In genomic region chr4:90797472-90797871, GRCm38 (mm10) we compare ENCODE assay signal across 19 mouse cellular contexts.
A peak's percentile ranks its signal among the peaks of the same experiment; 100 is the strongest.
DNase-seq lines count a peak whose midpoint lies in the region; ATAC-seq lines count a peak whose summit lies in the region.
"Had no signal": no experiment of that assay in that cellular context is flagged by ENCODE, and none has a peak within 500 bp of the region (broad histone marks: within the 10 kb centered on the region; RNA-seq: fewer than 3 reads in every experiment).

No protein-coding gene starts in this region.

- no peaks in the 10 kb centered on the region for H3K4me1 ChIP-seq in embryonic facial prominence, embryonic 14.5 days (ENCODE audit: control insufficient read depth, insufficient read depth, low read length)
- H3K4me1 ChIP-seq in embryonic facial prominence, embryonic 10.5 days, result no peaks in the 10 kb centered on the region
- no peaks in the 10 kb centered on the region for H3K4me1 ChIP-seq in midbrain, embryonic 13.5 days (replicated peaks)
- no peaks in the 10 kb centered on the region for H3K4me1 ChIP-seq in midbrain, embryonic 11.5 days (ENCODE audit: control insufficient read depth, insufficient read depth, low read length)
- H3K4me1 ChIP-seq in forebrain, embryonic 16.5 days (replicated peaks; ENCODE audit: control insufficient read depth, insufficient read depth, low read length), result peaks cover 4% of the 10 kb centered on the region; the same call in 1 of the 2 replicates
- no peaks in the 10 kb centered on the region for H3K4me1 ChIP-seq in liver, embryonic 11.5 days (replicated peaks; ENCODE audit: control insufficient read depth, insufficient read depth, low read length)
- H3K4me1 ChIP-seq: embryonic facial prominence, embryonic 12.5 days; heart, embryonic 13.5 days; midbrain, embryonic 12.5 days had no signal

- no peak overlapping the region for H3K4me3 ChIP-seq in embryonic facial prominence, embryonic 14.5 days (ENCODE audit: low read depth, low read length)
- no peak overlapping the region for H3K4me3 ChIP-seq in embryonic facial prominence, embryonic 10.5 days
- H3K4me3 ChIP-seq in midbrain, embryonic 13.5 days (replicated peaks), result no peak overlapping the region
- no peak overlapping the region for H3K4me3 ChIP-seq in midbrain, embryonic 11.5 days (ENCODE audit: low read depth, low read length)
- H3K4me3 ChIP-seq in forebrain, embryonic 16.5 days (replicated peaks; ENCODE audit: low read length), result no peak overlapping the region
- H3K4me3 ChIP-seq in liver, embryonic 11.5 days (ENCODE audit: low read depth, low read length), result no peak overlapping the region
- H3K4me3 ChIP-seq: embryonic facial prominence, embryonic 12.5 days; heart, embryonic 13.5 days; midbrain, embryonic 12.5 days had no signal

- H3K9me3 ChIP-seq in embryonic facial prominence, embryonic 14.5 days (ENCODE audit: control insufficient read depth, low read length), result no peaks in the 10 kb centered on the region
- H3K9me3 ChIP-seq in embryonic facial prominence, embryonic 10.5 days, result no peaks in the 10 kb centered on the region
- H3K9me3 ChIP-seq in midbrain, embryonic 13.5 days, result no peaks in the 10 kb centered on the region
- no peaks in the 10 kb centered on the region for H3K9me3 ChIP-seq in midbrain, embryonic 11.5 days (ENCODE audit: control insufficient read depth, low read length)
- no peaks in the 10 kb centered on the region for H3K9me3 ChIP-seq in forebrain, embryonic 16.5 days (ENCODE audit: control insufficient read depth, low read length)
- H3K9me3 ChIP-seq in liver, embryonic 11.5 days (ENCODE audit: control insufficient read depth, low read length), result no peaks in the 10 kb centered on the region
- H3K9me3 ChIP-seq: embryonic facial prominence, embryonic 12.5 days; heart, embryonic 13.5 days; midbrain, embryonic 12.5 days had no signal

- peak; percentile 28 for DNase-seq in embryonic facial prominence, embryonic 14.5 days (ENCODE audit: low spot score)
- no peak for DNase-seq in embryonic facial prominence, embryonic 10.5 days (ENCODE audit: low spot score)
- no peak for DNase-seq in midbrain, embryonic 11.5 days (ENCODE audit: low spot score, missing footprints)
- peak; percentile 4 to 9 for DNase-seq in layer of hippocampus, postnatal 36 days
- no peak for DNase-seq in liver, embryonic 11.5 days (ENCODE audit: low spot score)
- DNase-seq: adrenal gland, adult 2 months; cerebellum, adult 11 months; heart, postnatal 4 days; kidney, adult 18-20 months; kidney, postnatal 14 days; lung, adult 2 months; lung, postnatal 36 days; thymus, postnatal 36 days had no signal

- H3K4me2 ChIP-seq in embryonic facial prominence, embryonic 14.5 days (ENCODE audit: low read depth, low read length), result no peak overlapping the region
- H3K4me2 ChIP-seq in midbrain, embryonic 13.5 days (replicated peaks), result no peak overlapping the region
- no peak overlapping the region for H3K4me2 ChIP-seq in midbrain, embryonic 11.5 days
- no peak overlapping the region for H3K4me2 ChIP-seq in forebrain, embryonic 16.5 days (ENCODE audit: low read length)
- H3K4me2 ChIP-seq in liver, embryonic 11.5 days, result no peak overlapping the region
- H3K4me2 ChIP-seq: embryonic facial prominence, embryonic 12.5 days; heart, embryonic 13.5 days; midbrain, embryonic 12.5 days had no signal

- H3K9ac ChIP-seq in embryonic facial prominence, embryonic 14.5 days (ENCODE audit: low read depth, low read length), result no peak overlapping the region
- H3K9ac ChIP-seq in midbrain, embryonic 13.5 days (replicated peaks), result no peak overlapping the region
- no peak overlapping the region for H3K9ac ChIP-seq in midbrain, embryonic 11.5 days (ENCODE audit: low read length)
- H3K9ac ChIP-seq in forebrain, embryonic 16.5 days (replicated peaks; ENCODE audit: low read depth, low read length), result no peak overlapping the region
- H3K9ac ChIP-seq in liver, embryonic 11.5 days (ENCODE audit: low read depth, low read length), result no peak overlapping the region
- H3K9ac ChIP-seq: embryonic facial prominence, embryonic 12.5 days; heart, embryonic 13.5 days; midbrain, embryonic 12.5 days had no signal

- H3K27ac ChIP-seq in embryonic facial prominence, embryonic 14.5 days (replicated peaks; ENCODE audit: low read depth, low read length), result no peak overlapping the region
- H3K27ac ChIP-seq in embryonic facial prominence, embryonic 10.5 days (replicated peaks), result no peak overlapping the region
- no peak overlapping the region for H3K27ac ChIP-seq in midbrain, embryonic 13.5 days
- no peak overlapping the region for H3K27ac ChIP-seq in midbrain, embryonic 11.5 days (ENCODE audit: low read depth, low read length)
- H3K27ac ChIP-seq in forebrain, embryonic 16.5 days (ENCODE audit: low read length), result no peak overlapping the region
- H3K27ac ChIP-seq in liver, embryonic 11.5 days (ENCODE audit: low read depth, low read length), result no peak overlapping the region
- H3K27ac ChIP-seq: embryonic facial prominence, embryonic 12.5 days; heart, embryonic 13.5 days; midbrain, embryonic 12.5 days had no signal

- H3K27me3 ChIP-seq in embryonic facial prominence, embryonic 14.5 days (replicated peaks; ENCODE audit: control insufficient read depth, insufficient read depth, low read length), result no peaks in the 10 kb centered on the region
- H3K27me3 ChIP-seq in embryonic facial prominence, embryonic 10.5 days (replicated peaks; ENCODE audit: low read depth, poor library complexity, severe bottlenecking), result no peaks in the 10 kb centered on the region
- H3K27me3 ChIP-seq in midbrain, embryonic 13.5 days, result no peaks in the 10 kb centered on the region
- no peaks in the 10 kb centered on the region for H3K27me3 ChIP-seq in midbrain, embryonic 11.5 days (ENCODE audit: control insufficient read depth, insufficient read depth, low read length)
- no peaks in the 10 kb centered on the region for H3K27me3 ChIP-seq in forebrain, embryonic 16.5 days (replicated peaks; ENCODE audit: control insufficient read depth, insufficient read depth, low read length)
- H3K27me3 ChIP-seq in liver, embryonic 11.5 days (replicated peaks; ENCODE audit: control insufficient read depth, insufficient read depth, low read length), result no peaks in the 10 kb centered on the region
- H3K27me3 ChIP-seq: CH12.LX; embryonic facial prominence, embryonic 12.5 days; heart, embryonic 13.5 days; midbrain, embryonic 12.5 days had no signal

- no peak for ATAC-seq in embryonic facial prominence, embryonic 14.5 days (ENCODE audit: low read depth)
- 0 out of 2 replicates have a peak, but pooled peaks have one; percentile 30 for ATAC-seq in midbrain, embryonic 13.5 days
- ATAC-seq in midbrain, embryonic 11.5 days (ENCODE audit: low FRiP score), result no peak
- ATAC-seq in forebrain, embryonic 16.5 days, result peak; percentile 54; the same call in 1 of the 2 replicates
- no peak for ATAC-seq in liver, embryonic 11.5 days (replicated peaks; ENCODE audit: low FRiP score)

- WGBS in embryonic facial prominence, embryonic 14.5 days, result 62% methylated on average over 8 of the region's 8 CpGs
- WGBS in embryonic facial prominence, embryonic 10.5 days, result 83% methylated on average over 8 of the region's 8 CpGs
- WGBS in midbrain, embryonic 13.5 days, result 69% methylated on average over 8 of the region's 8 CpGs
- WGBS in midbrain, embryonic 11.5 days, result 77% methylated on average over 8 of the region's 8 CpGs
- WGBS in forebrain, embryonic 16.5 days, result 50% methylated on average over 8 of the region's 8 CpGs
- WGBS in liver, embryonic 11.5 days, result 75% methylated on average over 8 of the region's 8 CpGs

- no peaks in the 10 kb centered on the region for H3K36me3 ChIP-seq in embryonic facial prominence, embryonic 14.5 days (ENCODE audit: control insufficient read depth, insufficient read depth, low read length)
- H3K36me3 ChIP-seq in embryonic facial prominence, embryonic 10.5 days (replicated peaks), result no peaks in the 10 kb centered on the region
- H3K36me3 ChIP-seq in midbrain, embryonic 13.5 days, result no peaks in the 10 kb centered on the region
- no peaks in the 10 kb centered on the region for H3K36me3 ChIP-seq in midbrain, embryonic 11.5 days (ENCODE audit: control insufficient read depth, insufficient read depth, low read length)
- no peaks in the 10 kb centered on the region for H3K36me3 ChIP-seq in forebrain, embryonic 16.5 days (ENCODE audit: control insufficient read depth, insufficient read depth)
- no peaks in the 10 kb centered on the region for H3K36me3 ChIP-seq in liver, embryonic 11.5 days (ENCODE audit: control insufficient read depth, insufficient read depth, low read length)
- H3K36me3 ChIP-seq: embryonic facial prominence, embryonic 12.5 days; heart, embryonic 13.5 days; midbrain, embryonic 12.5 days had no signal

Comparison
In these comparisons a context has a peak if more than half of its experiments do, and no peak if none do; other contexts are left out.
1. ATAC-seq: peak in midbrain, embryonic 13.5 days (single experiment) and forebrain, embryonic 16.5 days (single experiment); none in embryonic facial prominence, embryonic 14.5 days (single experiment), midbrain, embryonic 11.5 days (single experiment) and liver, embryonic 11.5 days (single experiment).
2. DNase-seq: peak in embryonic facial prominence, embryonic 14.5 days (single experiment) and layer of hippocampus, postnatal 36 days (2 of 2); none in embryonic facial prominence, embryonic 10.5 days (single experiment), midbrain, embryonic 11.5 days (single experiment) and liver, embryonic 11.5 days (single experiment).